Mouse (Mus musculus) cerebellum, postnatal 14 days (tissue): ENCODE data around the gene Ifitm10.
A peak's percentile ranks its signal among the peaks of the same experiment; 100 is the strongest.
"Not testable (repeated sequence)": the region's sequence is repeated elsewhere in the genome, so short reads cannot be mapped to it uniquely, and the experiment has no call there.

Experiments used
- DNase-seq, 2 experiments: peaks; one replicate each; pipeline ENCODE4 v3.0.0; 2021; ENCODE audit warnings: mixed read lengths in 2 of 2

Gene Ifitm10

GRCm38 (mm10) chr7:142373641-142374412 is at the start of gene Ifitm10:
Gene Ifitm10 (minus strand): TSS chr7:142373753.
- peak; percentile 25 to 37 for DNase-seq

- no peak for DNase-seq
Observed at GRCm38 (mm10) chr7:142421826-142422225, 48.3 kb upstream of the Ifitm10 start.

- no peak for DNase-seq
Observed at GRCm38 (mm10) chr7:142419887-142420286, 46.3 kb upstream of the Ifitm10 start.

GRCm38 (mm10) chr7:142418679-142419078 is 45.1 kb upstream of the Ifitm10 start:
- DNase-seq = no peak

- no peak for DNase-seq
Observed at GRCm38 (mm10) chr7:142418027-142418426, 44.5 kb upstream of the Ifitm10 start.

- no peak for DNase-seq
Observed at GRCm38 (mm10) chr7:142416225-142416624, 42.7 kb upstream of the Ifitm10 start.

- no peak for DNase-seq
Observed at GRCm38 (mm10) chr7:142415314-142415713, 41.8 kb upstream of the Ifitm10 start.

GRCm38 (mm10) chr7:142413285-142413684 is 39.7 kb upstream of the Ifitm10 start:
- DNase-seq = no peak

GRCm38 (mm10) chr7:142409603-142410002 is 36.0 kb upstream of the Ifitm10 start:
- no peak for DNase-seq

- peak; percentile 30 to 36 for DNase-seq
Observed at GRCm38 (mm10) chr7:142408686-142409085, 35.1 kb upstream of the Ifitm10 start.

GRCm38 (mm10) chr7:142407935-142408334 is 34.4 kb upstream of the Ifitm10 start:
- no peak for DNase-seq

- DNase-seq = not testable (repeated sequence)
Observed at GRCm38 (mm10) chr7:142405134-142405533, 31.6 kb upstream of the Ifitm10 start.

GRCm38 (mm10) chr7:142403591-142403990 is 30.0 kb upstream of the Ifitm10 start:
- DNase-seq = no peak

- DNase-seq = peak in 1 of 2 experiments; percentile 36
Observed at GRCm38 (mm10) chr7:142400750-142401142, 27.2 kb upstream of the Ifitm10 start.

GRCm38 (mm10) chr7:142400112-142400749 is 26.7 kb upstream of the Ifitm10 start:
- DNase-seq = no peak

GRCm38 (mm10) chr7:142399250-142399649 is 25.7 kb upstream of the Ifitm10 start:
- no peak for DNase-seq

GRCm38 (mm10) chr7:142398052-142398451 is 24.5 kb upstream of the Ifitm10 start:
- no peak for DNase-seq

- no peak for DNase-seq
Observed at GRCm38 (mm10) chr7:142396611-142397010, 23.1 kb upstream of the Ifitm10 start.

- DNase-seq = no peak
Observed at GRCm38 (mm10) chr7:142395472-142395871, 21.9 kb upstream of the Ifitm10 start.

GRCm38 (mm10) chr7:142394261-142395190 is 21.0 kb upstream of the Ifitm10 start:
- DNase-seq = no peak

- DNase-seq = no peak
Observed at GRCm38 (mm10) chr7:142393191-142393590, 19.6 kb upstream of the Ifitm10 start.

GRCm38 (mm10) chr7:142391609-142392008 is 18.1 kb upstream of the Ifitm10 start:
- DNase-seq = no peak

GRCm38 (mm10) chr7:142391108-142391507 is 17.6 kb upstream of the Ifitm10 start:
- no peak for DNase-seq
